Mouse (Mus musculus): ENCODE results near the gene Plppr2.

- TF ChIP-seq EP300 (IDR thresholded peaks at IDR 0.05; ENCODE audit: low read length), result no peak
- no peak for TF ChIP-seq POLR2A (IDR thresholded peaks at IDR 0.05; ENCODE audit: low read depth, low read length)
- no peak for TF ChIP-seq POLR2AphosphoS2 (IDR thresholded peaks at IDR 0.05; ENCODE audit: low read depth, low read length)
- TF ChIP-seq ZKSCAN1 (IDR thresholded peaks at IDR 0.05; ENCODE audit: borderline replicate concordance, low read depth, low read length), result no peak
- TF ChIP-seq PAX5 (IDR thresholded peaks at IDR 0.05; ENCODE audit: low read length), result no peak
- TF ChIP-seq RCOR1 (conservative IDR thresholded peaks at IDR 0.05; ENCODE audit: low read depth, low read length), result no peak
- TF ChIP-seq CTCF (conservative IDR thresholded peaks at IDR 0.05 in 1 of 2, IDR thresholded peaks at IDR 0.05 in 1 of 2; ENCODE audit: low read depth in 2 of 2, low read length in 2 of 2), result no peak
- TF ChIP-seq ZC3H11A (IDR thresholded peaks at IDR 0.05; ENCODE audit: low read depth, low read length), result no peak
- no peak for TF ChIP-seq E2F4 (IDR thresholded peaks at IDR 0.05; ENCODE audit: insufficient replicate concordance, low read depth, low read length)
- no peak for TF ChIP-seq NELFE (IDR thresholded peaks at IDR 0.05; ENCODE audit: low read depth, low read length)
These were observed 12.0 kb downstream of the Plppr2 start for GRCm38 (mm10) chr9:21948790-21949189.

All from CH12.LX (cell line).